Mouse (Mus musculus): ENCODE results near the gene Lsm14a. TPM values are rescaled to one million over a fixed set of nuclear protein-coding genes. Genes with fewer than 3 reads are reported as not detected.

The Lsm14a gene
- polyA plus RNA-seq (2012; fragmentation: generic; extraction: Trizol), result 10 to 100 TPM in 1 of 2 experiments, 1 to 10 TPM in 1; 4.1 to 26.5 TPM

DNA sequence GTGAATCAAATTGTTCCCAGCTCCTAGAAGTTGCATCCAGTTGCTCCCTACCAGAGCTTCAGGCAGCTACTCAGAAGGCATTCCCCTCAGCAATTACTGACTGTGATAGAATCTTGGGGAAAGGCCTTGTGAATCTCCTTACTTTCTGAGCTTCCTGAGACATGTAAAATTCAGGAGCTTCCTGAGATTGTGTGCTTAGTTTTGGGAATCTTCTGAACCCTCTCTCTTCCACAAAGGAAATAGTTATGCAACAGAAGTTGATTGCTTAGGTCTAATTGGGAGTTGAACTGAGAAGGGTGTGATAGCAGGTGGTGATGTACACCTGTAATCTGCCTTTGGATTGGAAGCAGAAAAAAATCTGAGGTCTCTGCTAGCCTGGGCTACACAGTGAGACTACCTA, at the start of gene Lsm14a:
TSS of gene Lsm14a (minus strand) at position 101 of the 400 bp plus-strand sequence.

DNA sequence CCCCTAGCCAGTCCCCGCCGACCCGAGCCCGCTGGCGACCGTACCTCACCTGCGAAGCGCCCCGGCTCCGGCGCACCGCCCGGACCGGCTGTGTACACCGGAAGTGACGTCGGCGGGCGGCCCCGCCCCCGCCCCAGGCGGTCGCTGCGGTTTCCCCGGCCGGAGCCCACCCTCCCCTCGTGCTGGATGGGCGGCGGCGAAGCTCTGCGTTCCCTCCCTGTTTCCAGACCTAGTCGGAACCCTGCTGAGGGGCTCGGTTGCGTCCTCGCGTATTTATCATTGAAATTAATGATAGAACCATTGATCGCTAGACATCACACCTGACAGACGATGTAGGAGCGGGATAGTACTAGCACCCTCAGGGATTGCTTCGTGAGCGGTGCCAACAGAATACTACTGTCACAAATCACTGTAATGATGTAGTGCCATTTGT, 79.7 kb downstream of the Lsm14a start, which contains the start of gene 4931406P16Rik:
TSS of gene 4931406P16Rik (minus strand) at position 109 of the 433 bp plus-strand sequence.

Other genes with a start within 250 kb of the Lsm14a start
- 10 to 100 TPM; 12.7 to 51.9 TPM for gene Uba2, start 223.7 kb downstream of the Lsm14a start, polyA plus RNA-seq (2012; fragmentation: generic; extraction: Trizol)
- 10 to 100 TPM; 21.8 to 24.0 TPM for gene Pdcd2l, start 196.7 kb downstream of the Lsm14a start, polyA plus RNA-seq (2012; fragmentation: generic; extraction: Trizol)
- 100 to 1,000 TPM; 180 to 688 TPM for gene Gpi1, start 163.0 kb downstream of the Lsm14a start, polyA plus RNA-seq (2012; fragmentation: generic; extraction: Trizol)
- under 1 TPM in 1 of 2 experiments, not detected in 1; 0.19 TPM for gene Gm6096, start 142.3 kb downstream of the Lsm14a start, polyA plus RNA-seq (2012; fragmentation: generic; extraction: Trizol)
- 1 to 10 TPM in 1 of 2 experiments, under 1 TPM in 1; 0.36 to 6.1 TPM for gene 4931406P16Rik, start 79.8 kb downstream of the Lsm14a start, polyA plus RNA-seq (2012; fragmentation: generic; extraction: Trizol)

Measured in C3H10T1/2 (cell line).